ENCODE assay signal across 19 mouse cellular contexts in genomic region chr5:74249794-74250193, GRCm38 (mm10). TPM values are rescaled to one million over a fixed set of nuclear protein-coding genes. Genes with fewer than 3 reads are reported as not detected.
DNase-seq lines count a peak whose midpoint lies in the region; ATAC-seq and TF ChIP-seq lines count a peak whose summit lies in the region.
"Had no signal": no experiment of that assay in that cellular context is flagged by ENCODE, and none has a peak within 500 bp of the region (broad histone marks: within the 10 kb centered on the region; RNA-seq: fewer than 3 reads in every experiment).

No protein-coding gene starts in this region.

- TF ChIP-seq POLR2A in lung, adult 2 months (IDR thresholded peaks at IDR 0.05; ENCODE audit: borderline replicate concordance, extremely low read depth, low read depth, low read length): no peak

- H3K4me1 ChIP-seq in heart, embryonic 12.5 days (replicated peaks): peaks cover 78% of the 10 kb centered on the region
- peaks cover 62% of the 10 kb centered on the region for H3K4me1 ChIP-seq in embryonic facial prominence, embryonic 10.5 days
- peaks cover 54% of the 10 kb centered on the region for H3K4me1 ChIP-seq in limb, embryonic 10.5 days
- peaks cover 5% of the 10 kb centered on the region; the same call in 1 of the 2 replicates for H3K4me1 ChIP-seq in lung, adult 2 months (ENCODE audit: control insufficient read depth, insufficient read depth, low read length)

- H3K9ac ChIP-seq in heart, embryonic 12.5 days: no peak overlapping the region
- H3K9ac ChIP-seq: heart, embryonic 15.5 days; kidney, embryonic 15.5 days had no signal

- no peaks in the 10 kb centered on the region for H3K36me3 ChIP-seq in heart, embryonic 12.5 days
- H3K36me3 ChIP-seq in embryonic facial prominence, embryonic 10.5 days (replicated peaks): no peaks in the 10 kb centered on the region
- H3K36me3 ChIP-seq in limb, embryonic 10.5 days: no peaks in the 10 kb centered on the region
- H3K36me3 ChIP-seq: G1E; heart, embryonic 15.5 days; kidney, embryonic 15.5 days had no signal

- intact Hi-C loops in heart, postnatal 36 days (cut with DNase I): no loop called here

- 0 out of 2 replicates have a peak overlapping the region, but pooled peaks have one; percentile 13 for H3K27ac ChIP-seq in heart, embryonic 12.5 days (ENCODE audit: poor library complexity, severe bottlenecking)
- H3K27ac ChIP-seq in embryonic facial prominence, embryonic 10.5 days (replicated peaks): peak overlapping the region; percentile 64
- H3K27ac ChIP-seq in limb, embryonic 10.5 days: peak overlapping the region; percentile 69
- H3K27ac ChIP-seq: kidney, embryonic 15.5 days had no signal

- DNase-seq in cerebellum, adult 9-11 months: peak; percentile 28
- no peak for DNase-seq in cerebellum, postnatal 25 days
- no peak for DNase-seq in heart, postnatal 36 days
- no peak for DNase-seq in embryonic facial prominence, embryonic 10.5 days (ENCODE audit: low spot score)
- DNase-seq in limb, embryonic 10.5 days (ENCODE audit: low spot score): no peak
- no peak for DNase-seq in lung, adult 2 months
- DNase-seq in urinary bladder, adult 2 months (ENCODE audit: low spot score): no peak
- DNase-seq: adrenal gland, postnatal 14 days; cerebellum, adult 11 months; lung, adult 18-20 months; lung, postnatal 36 days; right cerebral cortex, postnatal 25 days had no signal

- TF ChIP-seq CTCF in lung, adult 2 months (IDR thresholded peaks at IDR 0.05; ENCODE audit: insufficient read depth, low read length): no peak

- no peak overlapping the region for H3K4me2 ChIP-seq in heart, embryonic 12.5 days
- H3K4me2 ChIP-seq: heart, embryonic 15.5 days; kidney, embryonic 15.5 days had no signal

- no peak for ATAC-seq in heart, embryonic 12.5 days (ENCODE audit: insufficient number of reproducible peaks, low FRiP score)
- ATAC-seq: activated CD4-positive, CD25-positive, alpha-beta regulatory T cell, adult 4 months; forebrain, embryonic 14.5 days; hindbrain, embryonic 16.5 days had no signal

- no peaks in the 10 kb centered on the region for H3K27me3 ChIP-seq in heart, embryonic 12.5 days (replicated peaks)
- no peaks in the 10 kb centered on the region for H3K27me3 ChIP-seq in embryonic facial prominence, embryonic 10.5 days (replicated peaks; ENCODE audit: low read depth, poor library complexity, severe bottlenecking)
- H3K27me3 ChIP-seq in limb, embryonic 10.5 days (ENCODE audit: low read depth, poor library complexity, severe bottlenecking): no peaks in the 10 kb centered on the region
- H3K27me3 ChIP-seq: heart, embryonic 15.5 days; kidney, embryonic 15.5 days had no signal

- H3K4me3 ChIP-seq in heart, embryonic 12.5 days: no peak overlapping the region
- no peak overlapping the region for H3K4me3 ChIP-seq in embryonic facial prominence, embryonic 10.5 days
- H3K4me3 ChIP-seq in limb, embryonic 10.5 days: no peak overlapping the region
- H3K4me3 ChIP-seq in lung, adult 2 months (replicated peaks; ENCODE audit: extremely low read depth, low read depth, low read length): no peak overlapping the region
- H3K4me3 ChIP-seq: heart, embryonic 15.5 days; kidney, embryonic 15.5 days had no signal

- 52% methylated on average over 3 of the region's 3 CpGs for WGBS in heart, embryonic 12.5 days
- 58% methylated on average over 3 of the region's 3 CpGs for WGBS in embryonic facial prominence, embryonic 10.5 days
- WGBS in limb, embryonic 10.5 days: 56% methylated on average over 3 of the region's 3 CpGs
- 79% methylated on average over 3 of the region's 3 CpGs for WGBS in lung, adult 2 months

- H3K9me3 ChIP-seq in heart, embryonic 12.5 days (replicated peaks): no peaks in the 10 kb centered on the region
- no peaks in the 10 kb centered on the region for H3K9me3 ChIP-seq in embryonic facial prominence, embryonic 10.5 days
- H3K9me3 ChIP-seq in limb, embryonic 10.5 days (replicated peaks): no peaks in the 10 kb centered on the region
- H3K9me3 ChIP-seq: G1E; heart, embryonic 15.5 days; kidney, embryonic 15.5 days had no signal

RNA-seq across cellular contexts. Expression of gene Rasl11b, which starts 54.7 kb away (rescaled TPM):
- polyA plus RNA-seq in heart, embryonic 12.5 days (2016; fragmentation: Nextera tagmentation; extraction: Ambion mirVana): 107 TPM in 2 replicates
- 10 to 100 TPM; 29.9 to 44.8 TPM for total RNA-seq in heart, postnatal 36 days (2021)
- 46.3 and 58.0 TPM in 2 replicates for polyA plus RNA-seq in embryonic facial prominence, embryonic 10.5 days (2016; fragmentation: Nextera tagmentation; extraction: Ambion mirVana)
- polyA plus RNA-seq in limb, embryonic 10.5 days (2016; fragmentation: Nextera tagmentation; extraction: Ambion mirVana): 40.7 and 91.2 TPM in 2 replicates
- 32.3 and 37.9 TPM in 2 replicates for polyA plus RNA-seq in lung, adult 2 months (2012; rRNA removed)
- polyA plus RNA-seq in urinary bladder, adult 2 months (2012; rRNA removed): 88.0 and 114 TPM in 2 replicates

Comparison
In these comparisons a context has a peak if more than half of its experiments do, and no peak if none do; other contexts are left out.
1. H3K27ac ChIP-seq: peak in every context shown above with its lines; median percentile 69 in limb, embryonic 10.5 days; 64 in embryonic facial prominence, embryonic 10.5 days; 13 in heart, embryonic 12.5 days.